Comparison of ENCODE assay signal across 10 mouse cellular contexts in genomic region chr2:36103069-36103554, GRCm38 (mm10). TPM values are rescaled to one million over a fixed set of nuclear protein-coding genes. Genes with fewer than 3 reads are reported as not detected.
DNase-seq lines count a peak whose midpoint lies in the region; ATAC-seq and TF ChIP-seq lines count a peak whose summit lies in the region.
"Had no signal": no experiment of that assay in that cellular context is flagged by ENCODE, and none has a peak within 500 bp of the region (broad histone marks: within the 10 kb centered on the region; RNA-seq: fewer than 3 reads in every experiment).

No protein-coding gene starts in this region.

- 2% methylated on average over 21 of the region's 21 CpGs for WGBS in heart, embryonic 10.5 days
- 3% methylated on average over 21 of the region's 21 CpGs for WGBS in forebrain, postnatal 0 days
- 5% methylated on average over 21 of the region's 21 CpGs for WGBS in liver, embryonic 16.5 days (ENCODE audit: insufficient replicate concordance)

- no peak for ATAC-seq in forebrain, postnatal 0 days
- no peak for ATAC-seq in liver, embryonic 16.5 days (ENCODE audit: low read depth)

- DNase-seq in heart, embryonic 10.5 days (ENCODE audit: low spot score) = no peak
- no peak for DNase-seq in heart, adult 8-10 months (ENCODE audit: low spot score)
- peak; percentile 40 for DNase-seq in ES-CJ7 (ENCODE audit: low read depth, low spot score)
- no peak for DNase-seq in forebrain, postnatal 0 days
- no peak for DNase-seq in left cerebral cortex, postnatal 14 days (ENCODE audit: low spot score in 2 of 2)
- no peak for DNase-seq in thymus, adult 18-20 months
- DNase-seq in gastrocnemius, postnatal 36 days = no peak
- DNase-seq: layer of hippocampus, adult 9-11 months had no signal

- peak overlapping the region; percentile 55 for H3K4me2 ChIP-seq in forebrain, postnatal 0 days (ENCODE audit: low read depth)
- H3K4me2 ChIP-seq in liver, embryonic 16.5 days (ENCODE audit: low read depth, low read length) = 0 out of 2 replicates have a peak overlapping the region, but pooled peaks have one; percentile 24

- H3K4me1 ChIP-seq in heart, embryonic 10.5 days = peaks cover 39% of the 10 kb centered on the region
- H3K4me1 ChIP-seq in forebrain, postnatal 0 days (ENCODE audit: insufficient read depth) = peaks cover 3% of the 10 kb centered on the region; the same call in 1 of the 2 replicates
- H3K4me1 ChIP-seq in liver, embryonic 16.5 days (ENCODE audit: control insufficient read depth, low read depth, low read length) = no peaks in the 10 kb centered on the region; the same call in none of the 2 replicates

- no peaks in the 10 kb centered on the region for H3K36me3 ChIP-seq in heart, embryonic 10.5 days
- H3K36me3 ChIP-seq in forebrain, postnatal 0 days (ENCODE audit: insufficient read depth) = no peaks in the 10 kb centered on the region
- H3K36me3 ChIP-seq in liver, embryonic 16.5 days (ENCODE audit: control insufficient read depth, insufficient read depth) = no peaks in the 10 kb centered on the region

- no peak for TF ChIP-seq CTCF in forebrain, postnatal 0 days (IDR thresholded peaks at IDR 0.05; ENCODE audit: low read depth)

- H3K27me3 ChIP-seq in heart, embryonic 10.5 days (ENCODE audit: insufficient read depth, poor library complexity, severe bottlenecking) = peaks cover 100% of the 10 kb centered on the region
- peaks cover 80% of the 10 kb centered on the region for H3K27me3 ChIP-seq in forebrain, postnatal 0 days (ENCODE audit: insufficient read depth, low read length)
- H3K27me3 ChIP-seq in liver, embryonic 16.5 days (ENCODE audit: control insufficient read depth, insufficient read depth, low read depth, low read length) = peaks cover 98% of the 10 kb centered on the region

- no peak overlapping the region for H3K27ac ChIP-seq in heart, embryonic 10.5 days
- H3K27ac ChIP-seq in forebrain, postnatal 0 days (ENCODE audit: low read depth, low read length) = peak overlapping the region; percentile 74; the same call in 1 of the 2 replicates
- H3K27ac ChIP-seq in liver, embryonic 16.5 days (ENCODE audit: low read length) = no peak overlapping the region

- H3K9ac ChIP-seq in forebrain, postnatal 0 days = peak overlapping the region; percentile 40
- no peak overlapping the region for H3K9ac ChIP-seq in liver, embryonic 16.5 days (ENCODE audit: low read depth, low read length)

- peak overlapping the region; percentile 63 for H3K4me3 ChIP-seq in heart, embryonic 10.5 days
- peak overlapping the region; percentile 41 for H3K4me3 ChIP-seq in forebrain, postnatal 0 days (ENCODE audit: low read depth, low read length)
- peak overlapping the region; percentile 20; the same call in 1 of the 2 replicates for H3K4me3 ChIP-seq in liver, embryonic 16.5 days (ENCODE audit: low read depth, low read length)

- no peaks in the 10 kb centered on the region for H3K9me3 ChIP-seq in heart, embryonic 10.5 days
- no peaks in the 10 kb centered on the region for H3K9me3 ChIP-seq in forebrain, postnatal 0 days (ENCODE audit: low read length)
- H3K9me3 ChIP-seq in liver, embryonic 16.5 days (replicated peaks; ENCODE audit: control insufficient read depth, low read length) = no peaks in the 10 kb centered on the region

- intact Hi-C loops in left cerebral cortex, postnatal 14 days (cut with DNase I) = no loop called here
- intact Hi-C loops in gastrocnemius, postnatal 36 days (cut with DNase I) = no loop called here

RNA-seq across cellular contexts. Expression of gene Lhx6, which starts 2.1 kb away (rescaled TPM):
- 0.43 and 1.5 TPM in 2 replicates for polyA plus RNA-seq in heart, embryonic 10.5 days (2016; fragmentation: Nextera tagmentation; extraction: Ambion mirVana)
- total RNA-seq in heart, adult 8-10 months (2022) = 1 to 10 TPM; 2.5 to 6.0 (median 3.3) TPM
- total RNA-seq in forebrain, postnatal 0 days (2014; rRNA removed) = 55.9 and 83.5 TPM in 2 replicates
- polyA plus RNA-seq in forebrain, postnatal 0 days (2015; fragmentation: Nextera tagmentation; extraction: Ambion mirVana) = 16.4 and 31.0 TPM in 2 replicates
- polyA plus RNA-seq in liver, embryonic 16.5 days (2015; fragmentation: Nextera tagmentation; extraction: Ambion mirVana) = 0.41 and 0.53 TPM in 2 replicates
- 10 to 100 TPM; 20.7 to 21.9 TPM for total RNA-seq in left cerebral cortex, postnatal 14 days (2021)
- 1 to 10 TPM; 2.4 to 2.8 TPM for total RNA-seq in gastrocnemius, postnatal 36 days (2021)
- polyA plus RNA-seq: CD4-positive, CD25-positive, alpha-beta regulatory T cell, adult 4 months had no signal

RNA-seq across cellular contexts. Expression of gene Mrrf, which starts 33.1 kb away (rescaled TPM):
- 29.9 and 35.0 TPM in 2 replicates for polyA plus RNA-seq in heart, embryonic 10.5 days (2016; fragmentation: Nextera tagmentation; extraction: Ambion mirVana)
- total RNA-seq in heart, adult 8-10 months (2022) = 10 to 100 TPM; 40.5 to 44.0 (median 42.3) TPM
- 14.0 and 17.0 TPM in 2 replicates for total RNA-seq in forebrain, postnatal 0 days (2014; rRNA removed)
- polyA plus RNA-seq in forebrain, postnatal 0 days (2015; fragmentation: Nextera tagmentation; extraction: Ambion mirVana) = 12.9 and 21.9 TPM in 2 replicates
- 14.6 and 17.0 TPM in 2 replicates for polyA plus RNA-seq in liver, embryonic 16.5 days (2015; fragmentation: Nextera tagmentation; extraction: Ambion mirVana)
- total RNA-seq in left cerebral cortex, postnatal 14 days (2021) = 10 to 100 TPM; 14.2 to 16.1 TPM
- 10 to 100 TPM; 13.5 to 18.8 TPM for total RNA-seq in gastrocnemius, postnatal 36 days (2021)

RNA-seq across cellular contexts. Expression of gene Rbm18, which starts 33.5 kb away (rescaled TPM):
- polyA plus RNA-seq in heart, embryonic 10.5 days (2016; fragmentation: Nextera tagmentation; extraction: Ambion mirVana) = 60.0 and 60.7 TPM in 2 replicates
- 10 to 100 TPM; 31.0 to 37.1 (median 33.3) TPM for total RNA-seq in heart, adult 8-10 months (2022)
- total RNA-seq in forebrain, postnatal 0 days (2014; rRNA removed) = 54.6 and 61.4 TPM in 2 replicates
- 86.4 and 98.7 TPM in 2 replicates for polyA plus RNA-seq in forebrain, postnatal 0 days (2015; fragmentation: Nextera tagmentation; extraction: Ambion mirVana)
- 22.4 TPM in 2 replicates for polyA plus RNA-seq in liver, embryonic 16.5 days (2015; fragmentation: Nextera tagmentation; extraction: Ambion mirVana)
- total RNA-seq in left cerebral cortex, postnatal 14 days (2021) = 10 to 100 TPM; 53.2 to 55.2 TPM
- total RNA-seq in gastrocnemius, postnatal 36 days (2021) = 10 to 100 TPM; 28.9 to 31.1 TPM

RNA-seq across cellular contexts. Expression of gene Morn5, which starts 53.9 kb away (rescaled TPM):
- polyA plus RNA-seq in heart, embryonic 10.5 days (2016; fragmentation: Nextera tagmentation; extraction: Ambion mirVana) = not detected in 2 replicates
- total RNA-seq in heart, adult 8-10 months (2022) = not detected
- total RNA-seq in forebrain, postnatal 0 days (2014; rRNA removed) = 1.0 and 2.2 TPM in 2 replicates
- polyA plus RNA-seq in forebrain, postnatal 0 days (2015; fragmentation: Nextera tagmentation; extraction: Ambion mirVana) = 3.9 and 4.4 TPM in 2 replicates
- polyA plus RNA-seq in liver, embryonic 16.5 days (2015; fragmentation: Nextera tagmentation; extraction: Ambion mirVana) = 0.13 TPM in 1 of 2 replicates, not detected in the other
- total RNA-seq in left cerebral cortex, postnatal 14 days (2021) = 1 to 10 TPM; 1.3 to 1.8 TPM
- total RNA-seq in gastrocnemius, postnatal 36 days (2021) = not detected
- polyA plus RNA-seq: CD4-positive, CD25-positive, alpha-beta regulatory T cell, adult 4 months had no signal

RNA-seq across cellular contexts. Expression of gene Ndufa8, which starts 53.9 kb away (rescaled TPM):
- polyA plus RNA-seq in heart, embryonic 10.5 days (2016; fragmentation: Nextera tagmentation; extraction: Ambion mirVana) = 329 and 373 TPM in 2 replicates
- 100 to 1,000 TPM; 642 to 707 (median 697) TPM for total RNA-seq in heart, adult 8-10 months (2022)
- total RNA-seq in forebrain, postnatal 0 days (2014; rRNA removed) = 74.0 and 111 TPM in 2 replicates
- 333 and 372 TPM in 2 replicates for polyA plus RNA-seq in forebrain, postnatal 0 days (2015; fragmentation: Nextera tagmentation; extraction: Ambion mirVana)
- polyA plus RNA-seq in liver, embryonic 16.5 days (2015; fragmentation: Nextera tagmentation; extraction: Ambion mirVana) = 128 and 134 TPM in 2 replicates
- total RNA-seq in left cerebral cortex, postnatal 14 days (2021) = 100 to 1,000 TPM; 186 to 200 TPM
- total RNA-seq in gastrocnemius, postnatal 36 days (2021) = 100 to 1,000 TPM; 365 to 379 TPM
